Mouse (Mus musculus): ENCODE measurements around the gene Fbxo48.

The Fbxo48 gene

DNA sequence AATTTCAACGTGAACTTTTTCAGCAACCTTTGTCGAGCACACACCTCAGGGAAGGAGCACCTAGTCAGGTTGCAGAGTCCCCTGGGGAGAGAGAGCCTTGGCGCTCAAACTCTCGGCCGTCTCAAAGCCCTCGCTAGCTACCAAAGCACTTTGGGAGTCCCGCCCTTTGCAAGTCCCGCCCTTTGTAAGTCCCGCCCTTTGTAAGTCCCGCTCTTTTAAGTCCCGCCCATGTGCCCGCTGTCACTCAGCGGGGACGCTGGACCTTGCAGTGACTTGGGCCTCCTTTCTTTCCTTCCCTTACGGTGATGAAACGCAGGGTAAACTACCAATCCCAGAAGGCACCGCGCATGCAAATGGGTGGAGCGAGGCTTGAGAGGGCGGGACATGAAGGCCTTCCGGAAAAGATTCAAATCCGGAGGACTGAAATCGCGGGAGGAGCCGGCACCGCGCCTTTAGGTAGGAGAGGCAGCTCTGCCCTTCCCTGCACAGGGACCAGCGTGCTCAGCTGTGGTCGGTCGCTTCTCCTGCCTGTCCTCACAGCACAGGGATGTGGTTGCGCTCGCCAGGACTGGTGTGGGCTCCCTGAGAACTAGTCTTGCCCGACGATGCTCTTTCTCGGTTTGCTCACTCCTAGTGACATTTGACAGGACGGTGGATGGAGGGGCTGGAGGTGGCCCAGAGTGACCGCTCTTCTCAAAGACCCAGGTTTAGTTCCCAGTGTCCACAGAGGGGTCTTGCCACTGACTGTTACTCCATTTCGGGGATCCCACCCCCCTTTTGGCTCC lies at the start of gene Fbxo48:
Gene Fbxo48 (plus strand): TSS at position 400 of the 785 bp plus-strand sequence.
- peak; percentile 96 to 99 for DNase-seq (ENCODE audit: inconsistent age in 2 of 2, low spot score in 1 of 2)

DNA sequence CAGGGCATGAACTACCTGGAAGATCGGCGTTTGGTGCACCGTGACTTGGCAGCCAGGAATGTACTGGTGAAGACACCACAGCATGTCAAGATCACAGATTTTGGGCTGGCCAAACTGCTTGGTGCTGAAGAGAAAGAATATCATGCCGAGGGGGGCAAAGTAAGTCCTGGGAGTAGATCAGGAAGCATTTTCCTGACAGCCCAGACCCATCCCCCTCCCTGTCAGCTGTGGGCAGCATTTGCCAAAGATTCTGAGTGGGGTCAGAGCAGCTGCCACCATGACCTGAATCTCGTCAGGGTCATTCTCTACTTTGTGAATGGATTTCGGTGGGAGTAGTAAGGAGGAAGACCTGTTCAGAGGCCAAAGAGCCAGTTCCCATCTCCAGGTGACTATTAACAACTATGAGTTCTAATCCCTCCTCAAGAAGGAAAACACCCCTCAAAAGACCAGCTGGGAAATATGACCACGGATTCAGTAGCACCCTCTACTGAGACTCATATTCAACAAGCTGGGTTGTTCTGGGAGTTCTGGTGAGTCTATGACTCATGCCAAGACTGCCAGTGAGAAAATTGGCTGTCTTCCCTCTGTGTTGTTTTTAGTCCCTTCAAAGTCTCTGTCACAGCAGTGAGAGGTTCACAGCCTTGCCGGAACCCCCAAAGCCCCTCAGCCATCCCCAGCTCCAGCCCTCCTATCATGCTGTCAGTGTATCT lies 46.7 kb upstream of the Fbxo48 start:
- peak in 1 of 2 experiments; percentile 73 for DNase-seq (ENCODE audit: inconsistent age in 2 of 2, low spot score in 1 of 2)

DNA sequence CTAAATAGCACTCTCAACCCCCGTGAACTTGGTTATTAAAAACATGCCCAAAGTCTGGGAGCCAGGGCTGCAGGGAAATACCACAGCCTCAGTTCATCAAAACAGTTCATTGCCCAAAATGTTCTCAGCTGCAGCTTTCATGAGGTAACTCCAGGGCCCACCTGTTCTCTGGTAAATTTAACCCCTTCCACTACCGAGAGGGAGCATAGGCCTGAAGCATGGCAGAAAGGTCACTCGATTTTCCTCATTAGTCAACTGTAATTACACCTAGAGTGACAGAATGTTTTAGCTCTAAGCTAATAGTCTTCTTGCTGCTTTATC lies 46.2 kb upstream of the Fbxo48 start:
- no peak for DNase-seq (ENCODE audit: inconsistent age in 2 of 2, low spot score in 1 of 2)

DNA sequence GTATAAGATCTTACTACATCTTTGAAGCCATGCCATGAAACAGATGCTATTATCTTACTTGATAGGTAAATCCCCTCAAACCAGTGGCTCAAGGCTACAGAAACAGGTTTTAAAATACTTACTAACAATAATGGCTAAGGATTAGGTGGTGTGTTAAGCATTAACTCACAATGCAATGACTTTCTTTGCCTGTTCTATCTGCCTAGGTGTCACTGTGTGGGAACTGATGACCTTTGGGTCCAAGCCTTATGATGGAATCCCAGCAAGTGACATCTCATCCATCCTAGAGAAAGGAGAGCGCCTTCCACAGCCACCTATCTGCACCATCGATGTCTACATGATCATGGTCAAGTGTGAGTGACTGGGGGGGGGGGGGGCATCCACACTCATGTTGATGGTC lies 44.6 kb upstream of the Fbxo48 start:
- no peak for DNase-seq (ENCODE audit: inconsistent age in 2 of 2, low spot score in 1 of 2)

DNA sequence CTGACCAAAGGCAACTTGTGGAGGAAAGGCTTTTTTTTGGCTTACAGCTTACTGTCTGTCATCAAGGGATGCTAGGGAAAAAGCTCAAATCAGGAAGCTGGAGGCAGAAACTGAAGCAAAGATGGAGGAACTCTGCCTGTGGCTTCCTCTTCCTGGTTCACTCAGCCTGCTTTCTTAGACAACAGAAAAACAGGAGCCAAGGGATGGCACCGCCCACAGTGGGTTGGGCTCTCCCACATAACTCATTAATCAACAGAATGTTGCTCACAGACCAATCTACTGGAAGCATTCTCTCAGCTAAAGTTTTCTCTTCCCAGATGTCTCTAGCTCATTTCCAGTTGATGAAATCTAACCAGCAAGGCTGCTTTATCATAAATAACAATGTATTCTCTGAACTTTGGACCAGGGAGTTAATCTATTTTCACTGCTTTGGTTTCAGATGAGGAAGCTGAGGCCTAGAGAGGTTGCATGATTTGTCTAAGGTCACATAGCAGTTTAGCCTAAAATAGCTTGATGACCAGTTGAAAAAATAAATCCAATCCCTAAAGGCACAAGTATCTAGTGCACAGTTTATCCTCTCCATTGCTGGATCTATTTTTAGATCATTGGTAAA lies 43.6 kb upstream of the Fbxo48 start:
- DNase-seq (ENCODE audit: inconsistent age in 2 of 2, low spot score in 1 of 2), result peak in 1 of 2 experiments; percentile 36

DNA sequence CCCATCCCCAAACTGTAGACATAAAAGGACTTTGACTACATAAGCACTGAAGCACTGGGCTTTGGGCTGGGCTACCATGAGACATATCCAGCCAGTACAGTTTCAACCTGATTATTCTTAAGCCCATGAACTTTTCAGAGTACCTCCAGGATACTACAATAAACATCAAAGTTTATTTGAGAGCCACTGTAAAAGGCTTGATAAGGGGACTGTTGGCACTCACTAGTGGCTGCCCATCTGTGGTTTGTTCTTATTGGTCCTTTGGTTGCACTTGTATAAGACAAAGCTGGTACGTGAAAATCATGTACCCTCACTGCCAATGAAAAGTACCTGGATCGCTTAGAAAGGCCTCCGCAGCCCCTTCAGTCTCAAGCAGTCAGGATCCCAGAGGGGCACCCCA lies 36.4 kb upstream of the Fbxo48 start:
- DNase-seq (ENCODE audit: inconsistent age in 2 of 2, low spot score in 1 of 2), result no peak

DNA sequence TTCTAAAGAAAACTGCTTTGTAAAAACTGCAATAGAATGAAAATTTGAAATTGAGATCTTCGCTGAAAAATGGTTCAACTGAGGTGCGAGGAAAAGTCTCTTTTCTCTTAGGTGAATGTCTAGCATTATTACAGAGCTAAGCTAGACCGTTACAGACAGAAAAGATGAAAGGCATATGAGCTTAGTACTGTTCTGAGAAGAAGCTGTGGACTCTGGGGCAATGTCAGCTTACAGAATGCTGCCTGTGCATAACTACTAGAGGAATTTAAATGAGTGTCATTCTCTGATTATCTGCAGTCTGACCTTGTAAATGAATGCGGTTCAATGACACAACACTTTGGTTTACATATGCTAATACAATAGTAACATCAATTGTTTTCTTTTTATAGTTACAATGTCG lies 35.3 kb upstream of the Fbxo48 start:
- DNase-seq (ENCODE audit: inconsistent age in 2 of 2, low spot score in 1 of 2), result no peak

DNA sequence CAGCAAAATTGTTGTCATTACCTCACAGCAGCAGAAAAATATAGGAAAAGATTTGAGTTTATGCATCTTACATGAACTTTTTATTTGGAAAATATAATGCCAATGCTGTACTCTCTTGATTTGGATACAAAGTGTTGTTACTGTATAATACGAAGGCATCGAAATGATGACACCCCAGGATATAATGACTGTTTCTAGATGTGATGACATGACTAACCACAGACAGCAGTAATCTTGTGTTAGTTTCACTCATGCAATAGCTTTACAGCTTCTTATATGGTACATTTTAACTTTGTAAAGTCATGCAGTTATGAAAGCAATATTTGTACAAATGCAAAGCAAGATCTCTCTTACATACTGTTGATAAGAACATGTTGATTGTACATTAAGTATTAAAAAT lies 33.7 kb upstream of the Fbxo48 start:
- no peak for DNase-seq (ENCODE audit: inconsistent age in 2 of 2, low spot score in 1 of 2)

DNA sequence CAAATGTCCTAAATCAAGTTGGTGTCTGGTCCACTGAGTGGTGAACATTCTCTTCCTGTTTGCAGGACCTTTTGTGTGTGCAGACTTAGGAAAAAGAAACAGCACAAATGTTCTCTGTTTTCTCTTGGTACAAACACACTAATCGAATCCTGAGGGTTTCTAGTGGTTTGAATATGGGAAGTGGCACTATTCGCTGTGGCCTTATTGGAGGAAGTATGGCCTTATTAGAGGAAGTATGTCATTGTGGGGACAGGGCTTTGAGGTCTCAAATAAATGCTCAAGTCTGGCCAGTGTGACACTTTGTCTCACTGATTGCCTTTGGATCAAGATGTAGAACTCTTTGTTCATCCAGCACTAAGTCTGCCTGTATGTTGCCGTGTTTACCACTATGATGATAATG lies 19.0 kb upstream of the Fbxo48 start:
- DNase-seq (ENCODE audit: inconsistent age in 2 of 2, low spot score in 1 of 2), result no peak

DNA sequence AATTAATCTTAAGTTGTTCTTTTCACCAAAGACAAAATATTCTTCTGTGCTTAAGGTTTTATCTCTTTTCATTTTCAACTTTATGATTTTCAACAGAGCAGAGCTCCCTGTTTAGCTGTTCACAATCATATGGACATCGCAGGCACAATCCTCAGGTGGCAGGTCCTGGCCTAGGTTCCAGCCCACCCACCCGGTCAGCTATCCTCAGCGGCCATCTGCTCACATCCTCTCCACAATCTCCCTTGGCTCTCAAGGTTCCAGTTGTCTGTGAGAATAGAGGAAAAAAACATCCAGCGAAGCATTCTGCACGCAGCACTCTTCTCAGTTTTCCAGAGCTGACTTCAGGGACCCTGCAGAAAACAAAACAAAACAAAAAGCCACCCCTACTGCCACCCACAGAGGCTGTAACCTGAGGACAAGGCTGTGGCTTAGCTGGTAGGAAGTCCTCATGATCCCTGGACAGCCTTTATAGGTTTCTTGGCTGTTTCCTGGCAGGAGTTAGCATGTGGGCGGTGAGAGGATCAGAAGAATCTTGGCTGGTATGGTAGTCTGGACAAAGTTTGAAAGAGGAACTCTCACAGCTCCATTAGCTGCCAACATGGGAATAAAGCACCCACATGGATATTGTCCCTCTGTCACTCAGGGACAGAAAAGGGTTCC lies 15.5 kb upstream of the Fbxo48 start:
- DNase-seq (ENCODE audit: inconsistent age in 2 of 2, low spot score in 1 of 2), result no peak

DNA sequence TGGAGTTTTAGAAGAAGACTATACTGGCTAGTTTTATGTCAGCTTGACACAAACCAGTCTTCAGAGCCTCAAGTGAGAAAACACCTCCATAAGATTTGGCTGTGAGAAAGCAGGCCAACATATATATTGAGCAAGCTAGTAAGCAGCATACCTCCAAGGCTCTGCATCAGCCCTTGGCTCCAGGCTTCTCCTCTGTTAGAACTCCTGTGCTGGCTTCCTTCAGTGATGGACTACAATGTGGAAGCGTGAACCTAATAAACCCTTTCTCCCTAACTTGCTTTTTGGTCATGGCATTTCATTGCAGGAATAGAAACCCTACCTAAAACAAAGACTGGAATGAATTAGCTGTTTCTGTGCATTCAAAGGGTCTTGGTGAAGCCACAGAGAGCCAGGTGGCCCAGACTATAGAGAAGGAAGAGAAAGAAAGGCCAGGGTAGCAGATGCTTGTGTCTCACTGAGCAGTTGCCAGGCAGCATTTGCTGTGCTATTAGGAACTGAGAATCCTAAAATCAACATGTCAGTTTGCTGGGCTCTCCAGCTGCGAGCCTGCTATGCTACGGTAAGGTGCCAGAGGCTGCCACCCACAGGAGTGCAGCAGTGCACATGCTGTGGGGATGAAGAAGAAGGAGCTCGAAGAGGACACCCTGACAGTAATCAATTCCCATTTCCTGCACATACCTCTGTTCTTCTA lies 9.9 kb upstream of the Fbxo48 start:
- no peak for DNase-seq (ENCODE audit: inconsistent age in 2 of 2, low spot score in 1 of 2)

DNA sequence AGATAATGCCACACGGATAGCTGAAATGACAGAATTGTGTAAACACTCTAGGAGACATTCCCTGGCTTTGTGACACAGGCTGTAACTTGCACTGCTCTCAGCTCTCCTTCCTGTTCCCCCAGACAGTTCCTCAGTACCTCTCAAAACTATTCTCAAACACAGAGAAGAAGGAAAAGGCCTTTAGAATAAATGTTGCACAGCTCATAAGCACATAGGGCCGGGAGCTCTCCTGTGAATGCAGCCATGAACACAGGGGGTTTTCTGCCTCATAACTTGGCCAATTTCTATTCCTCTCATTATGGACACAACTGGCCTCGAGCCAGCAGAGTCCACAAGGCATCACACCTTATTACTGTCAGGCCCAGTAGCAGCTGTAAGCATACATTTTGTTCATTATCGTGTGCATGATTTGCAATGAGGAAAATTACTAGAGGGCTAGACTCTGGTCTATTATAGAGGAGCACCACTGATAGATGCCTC lies 9.2 kb upstream of the Fbxo48 start:
- DNase-seq (ENCODE audit: inconsistent age in 2 of 2, low spot score in 1 of 2), result no peak

DNA sequence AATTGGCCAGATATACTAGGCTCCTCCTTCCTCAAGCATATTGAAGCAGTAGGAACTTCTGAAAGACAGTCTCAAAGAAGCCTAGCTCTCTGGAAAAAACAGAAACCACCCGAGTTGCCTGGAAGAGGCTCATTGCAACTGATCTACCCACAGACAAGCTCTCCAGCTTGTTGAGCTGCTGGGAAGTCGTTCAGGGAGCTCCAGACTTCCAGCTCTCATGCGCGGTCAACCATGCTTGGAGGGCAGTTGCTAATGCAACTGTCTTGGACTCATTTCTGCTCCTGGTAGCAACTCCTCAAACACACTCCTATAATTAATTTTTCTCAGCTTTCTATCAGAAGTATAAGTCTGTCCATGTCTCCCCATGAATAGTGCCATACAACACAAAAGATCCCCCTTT lies 8.2 kb upstream of the Fbxo48 start:
- DNase-seq (ENCODE audit: inconsistent age in 2 of 2, low spot score in 1 of 2), result no peak

DNA sequence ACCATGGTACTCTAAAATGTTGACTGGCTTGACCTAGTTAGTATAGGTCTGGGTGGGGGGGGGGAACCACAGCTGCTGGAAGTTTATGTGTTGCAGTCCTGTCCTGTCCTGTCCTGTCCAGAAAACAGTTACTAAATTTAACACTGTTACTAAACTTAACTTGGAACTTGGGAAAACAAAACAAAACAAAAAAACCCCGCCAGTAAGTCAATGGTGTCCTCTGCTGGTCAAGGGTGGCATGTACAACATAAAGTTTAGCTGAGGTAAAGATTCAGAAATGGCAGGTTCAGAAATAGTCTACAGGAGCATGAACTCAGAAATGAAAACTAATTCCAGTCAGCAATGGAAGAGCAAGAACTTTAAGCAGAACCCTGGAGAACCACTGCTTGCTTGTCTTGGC lies 2.4 kb upstream of the Fbxo48 start:
- peak in 1 of 2 experiments; percentile 78 for DNase-seq (ENCODE audit: inconsistent age in 2 of 2, low spot score in 1 of 2)

DNA sequence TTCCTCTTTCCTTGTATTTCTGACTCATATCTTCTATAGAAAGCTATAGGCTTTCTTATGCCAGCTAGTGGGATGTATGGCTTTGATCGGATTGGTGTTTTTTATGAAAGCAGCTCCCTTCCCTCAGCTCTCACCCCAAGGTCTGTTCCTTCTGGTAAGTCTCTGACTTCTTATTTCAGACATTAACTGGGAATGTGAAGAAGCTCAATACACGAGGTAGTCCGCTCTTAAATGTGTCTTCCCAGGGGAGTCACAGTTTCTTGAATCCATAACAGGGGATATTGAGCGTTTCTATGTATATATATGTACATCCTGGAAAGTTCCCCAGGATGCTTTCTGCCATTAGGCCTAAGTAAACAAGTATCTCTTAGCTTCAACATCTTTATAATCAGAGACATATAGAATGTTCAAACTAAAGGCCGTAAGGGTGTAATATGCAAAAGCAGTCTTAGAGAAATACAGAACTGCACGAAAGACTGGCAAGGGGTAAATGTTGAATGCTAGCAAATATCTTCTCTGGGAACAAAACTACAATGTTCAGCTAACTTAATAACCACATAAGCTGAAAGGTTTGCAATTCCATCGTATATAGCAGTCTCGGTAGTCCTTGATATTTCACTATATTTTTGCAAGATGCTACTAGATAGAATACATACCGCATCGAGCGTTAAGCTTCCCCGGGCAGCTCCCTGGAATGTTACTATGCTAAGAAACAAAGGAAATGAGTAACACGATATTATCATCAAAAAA lies 774 bp upstream of the Fbxo48 start:
- DNase-seq (ENCODE audit: inconsistent age in 2 of 2, low spot score in 1 of 2), result no peak

DNA sequence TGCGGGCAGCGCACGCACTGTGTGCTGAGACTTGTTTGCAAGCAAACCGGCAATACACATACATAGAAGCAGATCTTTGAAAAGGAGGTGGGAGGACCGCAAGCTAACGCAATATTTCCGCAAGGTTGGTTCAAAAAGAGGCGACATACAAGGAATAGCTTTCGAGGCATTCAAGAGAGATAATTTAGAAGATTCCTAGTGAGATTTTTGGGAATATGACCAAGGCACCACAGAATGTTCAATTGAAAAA lies 511 bp downstream of the Fbxo48 start:
- no peak for DNase-seq (ENCODE audit: inconsistent age in 2 of 2, low spot score in 1 of 2)

DNA sequence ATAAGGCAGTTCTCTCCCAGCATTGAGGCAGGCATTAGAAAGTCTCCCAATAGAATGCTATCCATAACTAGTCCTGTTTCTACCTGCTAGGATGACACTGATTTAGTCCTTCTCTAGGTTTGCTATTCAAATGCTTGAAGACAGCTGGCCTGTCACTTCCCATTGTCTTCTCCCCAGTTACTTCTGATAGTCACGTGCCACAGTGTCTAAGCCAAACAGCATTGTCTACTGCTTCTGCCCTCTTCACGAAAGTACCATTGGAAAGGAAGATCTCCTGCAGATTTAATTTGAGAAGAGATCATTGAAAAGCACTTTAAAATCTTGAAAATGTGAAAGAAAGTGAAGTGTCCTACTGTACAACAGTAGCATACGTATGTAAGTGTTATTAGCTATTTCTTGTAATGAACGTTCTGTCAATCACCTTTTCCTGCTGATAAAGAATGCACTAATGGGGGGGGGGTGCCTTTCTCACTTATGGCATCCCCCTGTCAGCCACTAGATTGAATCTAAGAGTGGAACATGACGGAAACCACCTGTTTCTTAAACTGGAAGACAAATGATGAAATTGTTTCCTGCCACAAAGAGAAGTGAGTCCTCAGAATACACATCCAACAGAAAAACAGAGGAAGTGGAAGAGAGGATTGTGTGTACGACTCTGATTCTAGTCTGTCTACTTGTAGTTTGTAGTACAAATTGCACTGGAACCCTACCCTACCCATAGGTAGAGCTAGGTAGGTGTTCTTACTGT lies 5.1 kb downstream of the Fbxo48 start:
- no peak for DNase-seq (ENCODE audit: inconsistent age in 2 of 2, low spot score in 1 of 2)

DNA sequence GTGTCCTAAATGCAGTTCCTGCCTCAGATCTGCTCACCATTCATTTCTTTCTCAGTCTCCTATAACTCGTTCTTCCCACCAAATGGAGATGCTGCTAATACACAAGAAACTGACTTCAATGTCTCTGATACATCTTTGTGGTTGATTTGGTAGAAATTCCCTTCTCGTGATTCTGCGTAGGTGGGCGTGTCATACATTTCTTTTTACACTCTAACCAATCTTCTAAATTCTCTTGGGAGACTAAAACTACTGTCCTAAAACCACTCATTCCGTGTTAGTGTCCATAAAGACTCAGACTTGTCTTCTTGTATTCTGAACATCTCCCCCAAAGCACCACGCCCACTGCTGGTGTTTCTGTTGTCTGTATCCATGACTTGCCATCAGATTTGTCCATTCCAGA lies 5.9 kb downstream of the Fbxo48 start:
- DNase-seq (ENCODE audit: inconsistent age in 2 of 2, low spot score in 1 of 2), result no peak

DNA sequence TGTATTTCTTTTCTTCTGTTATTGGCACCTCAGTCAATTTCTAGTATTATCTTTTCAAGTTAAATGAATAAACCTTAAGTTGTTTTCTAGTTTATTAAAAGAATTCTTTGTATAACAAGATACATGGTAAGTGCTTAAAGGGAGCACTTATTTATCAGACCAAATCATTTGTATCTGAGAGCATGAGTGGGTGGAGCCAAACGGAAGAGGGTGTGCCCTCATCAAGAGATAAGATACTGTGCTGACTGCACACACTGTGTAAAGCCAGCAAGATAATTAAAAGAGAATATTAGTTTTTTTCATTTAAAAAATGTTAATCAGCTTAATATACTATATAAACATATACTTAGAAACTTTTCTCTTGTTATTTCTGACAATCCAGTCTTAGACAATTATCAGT lies 7.3 kb downstream of the Fbxo48 start:
- DNase-seq (ENCODE audit: inconsistent age in 2 of 2, low spot score in 1 of 2), result no peak

DNA sequence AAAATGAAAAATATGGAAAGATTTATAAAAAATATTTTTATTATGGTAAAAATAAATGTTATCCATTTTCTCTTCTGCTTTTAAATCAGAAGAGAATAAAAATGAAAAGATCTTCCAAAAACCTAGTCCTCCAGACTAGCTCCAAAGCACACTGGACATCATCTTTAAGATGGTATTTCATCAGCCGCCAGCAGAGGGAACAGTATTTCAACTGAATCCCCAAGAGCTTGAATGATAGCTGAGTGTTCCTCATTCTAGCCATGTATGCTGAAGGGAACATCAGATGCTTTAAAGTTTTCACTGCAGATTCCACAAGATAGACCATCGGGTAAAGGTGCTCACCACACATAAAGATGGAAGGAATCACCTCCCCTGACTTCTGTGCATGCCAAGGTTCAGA lies 16.6 kb downstream of the Fbxo48 start:
- DNase-seq (ENCODE audit: inconsistent age in 2 of 2, low spot score in 1 of 2), result peak in 1 of 2 experiments; percentile 63
